Mouse (Mus musculus) adrenal gland, postnatal 10 days (tissue): ENCODE results near the gene Rad51b. TPM values are rescaled to one million over a fixed set of nuclear protein-coding genes. Genes with fewer than 3 reads are reported as not detected.

ENCODE experiments used
- DNase-seq: peaks from one replicate; pipeline ENCODE4 v3.0.0; 2021; ENCODE audit warnings: mixed read lengths
- total RNA-seq, 2 experiments: library from RNA; stranded (reverse); gene quantifications; 2 replicates each; pipeline ENCODE4 v1.2.3; 2021

The Rad51b gene
- total RNA-seq, 2 experiments from 2014 or later: 1.6 to 3.0 TPM

- DNase-seq: no peak
These were observed 195.5 kb downstream of the Rad51b start for GRCm38 (mm10) chr12:79492613-79493012.

DNA sequence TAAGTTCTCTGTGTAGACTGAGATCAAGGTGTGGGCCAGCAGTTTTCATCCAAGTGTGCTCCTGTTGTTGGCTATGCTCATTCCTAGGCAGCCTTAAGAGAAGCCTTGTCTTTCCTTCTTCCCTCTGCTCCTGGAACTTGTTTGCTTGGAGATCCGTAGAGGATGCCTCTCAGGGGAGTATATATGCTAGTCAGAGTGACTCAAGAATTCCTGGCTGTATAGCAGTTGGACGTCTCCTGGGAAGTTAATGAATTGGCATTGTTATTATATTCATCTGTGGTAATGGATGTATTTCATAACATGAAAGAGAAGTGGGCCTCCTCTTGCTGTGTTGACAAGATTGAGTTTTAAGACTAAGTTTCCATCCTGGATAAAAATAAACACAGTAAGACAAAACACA lies 196.4 kb downstream of the Rad51b start:
- no peak for DNase-seq

DNA sequence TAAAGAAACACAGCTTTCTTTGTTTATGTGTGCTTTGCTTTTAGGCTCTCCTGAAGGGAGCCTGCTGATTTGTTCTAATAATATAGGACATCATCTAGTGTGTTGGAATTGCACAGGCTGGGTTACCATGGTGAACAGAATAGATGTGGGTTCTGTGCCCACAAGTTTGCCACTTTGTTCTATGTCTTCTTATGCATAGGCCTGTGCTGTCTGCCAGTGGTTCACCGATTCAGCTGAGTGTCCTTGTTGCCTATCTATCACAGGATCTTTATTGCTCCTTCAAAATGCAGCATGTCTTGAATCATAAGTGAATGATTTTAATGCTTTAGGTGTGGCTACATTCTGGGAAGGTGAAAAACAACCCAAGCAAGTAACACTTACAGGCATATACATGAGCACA lies 201.2 kb downstream of the Rad51b start:
- no peak for DNase-seq

DNA sequence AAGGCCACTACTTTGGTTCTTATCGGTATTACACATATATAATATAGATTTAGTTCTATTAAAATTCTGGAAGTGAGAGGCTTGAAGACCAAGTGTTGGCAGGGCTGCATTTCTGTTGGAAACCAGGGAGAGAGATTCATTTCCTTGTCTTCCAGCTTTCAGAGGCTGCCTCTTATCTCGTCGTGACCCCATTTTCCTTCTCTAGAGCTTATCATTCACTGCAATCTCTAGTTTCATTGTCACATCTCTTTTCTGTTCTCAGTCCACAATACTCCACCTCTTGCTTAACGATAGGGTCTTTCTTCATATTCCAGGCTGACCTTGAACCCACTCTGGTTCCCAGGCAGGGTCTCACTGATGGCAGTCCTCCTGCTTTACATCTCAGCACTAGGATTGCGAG lies 202.7 kb downstream of the Rad51b start:
- no peak for DNase-seq

DNA sequence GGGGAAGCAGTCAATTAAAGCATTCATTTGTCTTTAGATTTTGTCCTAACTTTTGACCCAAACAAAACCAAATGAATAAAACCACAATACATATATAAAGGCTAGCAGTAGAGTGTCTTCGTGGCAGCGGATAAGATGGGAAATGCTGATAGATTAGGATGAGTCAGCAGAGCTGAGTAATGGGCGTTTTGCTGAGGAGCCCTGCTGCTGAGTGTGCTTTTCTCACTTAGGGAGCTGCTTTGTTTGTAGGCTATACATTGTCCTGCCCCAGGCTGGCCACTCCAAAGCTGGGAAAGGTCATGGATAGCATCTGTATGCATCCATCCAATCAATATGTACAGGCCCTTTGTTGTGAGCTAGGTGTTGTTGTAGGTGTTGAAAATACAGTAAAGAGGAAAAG lies 204.8 kb downstream of the Rad51b start:
- no peak for DNase-seq

DNA sequence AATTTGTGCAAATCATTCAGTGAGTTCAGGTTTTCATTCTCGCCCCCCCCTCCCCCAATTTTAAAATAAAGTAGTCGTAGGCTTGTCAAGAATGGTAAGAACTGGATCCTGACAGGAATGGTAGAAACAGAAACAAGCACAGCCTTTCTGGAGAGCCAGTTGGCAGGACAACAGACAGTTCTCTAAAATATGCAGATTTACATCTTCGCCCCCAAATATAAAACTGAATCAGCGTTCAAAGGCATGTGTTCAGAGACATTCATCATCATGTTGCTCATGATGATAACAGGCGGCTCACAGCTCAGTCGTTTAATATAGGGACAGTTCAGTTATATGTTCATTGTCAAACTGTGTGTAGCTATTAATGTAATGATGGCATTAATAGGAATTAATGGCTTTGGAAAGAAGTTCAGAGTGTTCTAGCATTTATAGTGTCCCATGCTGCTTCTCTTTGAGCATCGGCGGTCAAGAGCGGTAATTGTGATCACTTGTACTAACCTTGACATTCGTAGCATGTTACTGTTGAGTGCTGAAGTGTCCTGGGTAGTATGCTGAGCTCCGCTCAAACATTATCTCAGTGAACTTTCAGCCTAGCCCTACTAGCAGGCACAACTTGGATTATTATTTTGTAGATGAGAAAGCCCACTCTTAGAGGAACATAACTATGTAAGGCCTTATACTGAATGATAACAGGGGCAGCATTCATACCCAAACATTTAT lies 205.9 kb downstream of the Rad51b start:
- DNase-seq: no peak

DNA sequence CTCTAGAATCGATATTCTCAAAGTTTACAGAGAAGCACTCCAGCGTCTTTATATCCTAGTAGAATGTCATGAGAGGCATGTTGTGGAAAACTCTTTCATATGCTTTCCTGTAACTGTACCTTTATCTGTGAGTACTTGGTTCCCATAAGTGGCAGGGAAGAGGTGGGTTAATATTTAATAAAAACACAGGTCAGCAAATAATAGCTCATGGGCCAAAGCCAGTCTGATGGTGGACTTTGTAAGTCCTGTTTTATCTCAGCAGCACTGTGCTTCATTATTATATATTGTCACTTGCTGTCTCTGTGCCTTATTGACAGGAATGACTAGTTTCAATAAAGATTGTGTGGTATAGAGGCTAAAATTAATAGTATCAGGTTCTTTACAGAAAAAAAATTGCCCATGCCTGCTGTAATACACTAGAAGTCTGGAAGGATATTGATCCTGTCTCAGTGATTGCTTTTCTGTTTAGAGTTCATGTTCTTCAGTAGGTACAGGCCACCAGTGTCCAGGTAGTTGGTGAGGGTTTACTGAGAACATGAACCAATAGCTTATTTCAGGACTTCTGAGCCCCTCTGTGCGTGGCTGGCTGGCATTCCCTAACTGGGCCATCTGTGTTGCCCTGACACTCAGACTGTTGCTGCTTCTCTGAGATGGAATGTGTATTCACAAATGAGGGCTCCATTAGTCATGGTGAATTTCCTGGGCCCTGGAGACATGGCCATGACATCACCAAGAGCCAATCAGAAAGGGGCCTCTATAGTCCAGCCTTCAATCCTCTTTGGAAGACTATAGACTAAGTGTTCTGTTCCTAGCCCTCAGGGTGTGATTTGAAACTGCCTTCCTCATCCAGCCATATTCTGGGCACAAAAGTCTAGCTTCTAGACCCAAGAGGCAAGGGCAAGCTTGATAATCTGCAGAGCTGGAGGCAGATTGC lies 206.8 kb downstream of the Rad51b start:
- DNase-seq: no peak

DNA sequence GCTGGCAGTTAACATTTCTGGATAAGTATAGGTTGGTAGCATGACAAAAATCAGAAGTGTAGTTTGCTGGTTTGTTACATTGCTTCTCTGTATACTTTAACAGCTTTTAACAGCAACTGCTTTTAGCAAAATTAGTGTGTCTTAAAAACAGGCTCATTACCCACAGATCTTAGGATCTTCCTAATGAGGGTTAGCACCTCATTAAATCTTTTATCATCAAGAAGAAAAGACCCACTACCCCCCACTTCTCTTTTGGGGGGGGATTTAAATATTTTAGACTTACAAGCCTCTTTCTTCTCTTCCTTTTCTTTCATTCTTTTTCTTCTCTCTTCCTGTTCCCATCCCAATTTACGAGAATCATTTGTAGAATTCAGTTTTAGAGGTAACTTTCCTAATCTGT lies 207.6 kb downstream of the Rad51b start:
- DNase-seq: no peak

DNA sequence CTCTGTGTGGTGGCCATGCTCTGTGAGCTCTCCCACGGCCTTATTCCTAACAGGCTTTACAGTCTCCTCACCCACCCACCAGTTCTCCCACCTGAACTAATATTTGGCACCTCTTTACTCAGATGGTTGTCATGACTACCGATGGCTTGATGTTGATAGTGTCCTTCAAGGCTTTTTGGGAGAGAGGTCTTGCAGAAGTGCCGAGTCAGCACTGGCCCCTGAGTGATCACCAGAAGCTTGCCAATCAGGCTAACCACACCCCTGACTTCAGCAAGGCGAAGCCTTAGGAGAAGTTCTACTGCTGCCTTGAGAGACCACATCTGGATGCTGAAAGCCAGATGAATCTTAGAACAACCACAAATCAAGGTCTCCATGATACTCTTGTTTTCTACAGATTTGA lies 209.3 kb downstream of the Rad51b start:
- no peak for DNase-seq

DNA sequence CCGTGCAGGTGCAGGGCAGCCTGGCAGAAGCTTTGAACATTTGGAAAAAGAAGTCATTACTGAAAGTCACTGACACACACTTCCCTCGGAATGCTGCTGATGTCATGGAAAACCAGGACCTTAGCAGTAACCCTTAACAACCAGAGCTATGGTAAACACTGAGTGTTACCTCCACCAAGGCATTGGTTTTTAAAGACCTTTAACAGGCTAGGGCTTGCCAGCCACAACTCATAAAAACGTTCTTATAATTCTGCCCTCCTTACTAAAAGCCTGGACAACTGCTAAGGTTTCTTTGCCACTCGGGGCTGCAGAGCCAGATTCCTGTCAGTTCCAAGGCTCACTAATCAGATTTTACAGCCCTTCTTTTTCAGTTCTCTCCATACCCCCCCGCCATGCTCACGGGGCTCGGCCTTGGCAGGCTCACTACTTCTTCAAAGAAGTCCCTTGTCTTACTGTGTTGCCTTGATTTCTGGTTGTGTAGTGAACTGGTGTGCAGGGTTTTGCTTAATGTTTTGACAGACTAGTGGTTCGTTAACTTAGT lies 210.1 kb downstream of the Rad51b start:
- peak; percentile 61 for DNase-seq

DNA sequence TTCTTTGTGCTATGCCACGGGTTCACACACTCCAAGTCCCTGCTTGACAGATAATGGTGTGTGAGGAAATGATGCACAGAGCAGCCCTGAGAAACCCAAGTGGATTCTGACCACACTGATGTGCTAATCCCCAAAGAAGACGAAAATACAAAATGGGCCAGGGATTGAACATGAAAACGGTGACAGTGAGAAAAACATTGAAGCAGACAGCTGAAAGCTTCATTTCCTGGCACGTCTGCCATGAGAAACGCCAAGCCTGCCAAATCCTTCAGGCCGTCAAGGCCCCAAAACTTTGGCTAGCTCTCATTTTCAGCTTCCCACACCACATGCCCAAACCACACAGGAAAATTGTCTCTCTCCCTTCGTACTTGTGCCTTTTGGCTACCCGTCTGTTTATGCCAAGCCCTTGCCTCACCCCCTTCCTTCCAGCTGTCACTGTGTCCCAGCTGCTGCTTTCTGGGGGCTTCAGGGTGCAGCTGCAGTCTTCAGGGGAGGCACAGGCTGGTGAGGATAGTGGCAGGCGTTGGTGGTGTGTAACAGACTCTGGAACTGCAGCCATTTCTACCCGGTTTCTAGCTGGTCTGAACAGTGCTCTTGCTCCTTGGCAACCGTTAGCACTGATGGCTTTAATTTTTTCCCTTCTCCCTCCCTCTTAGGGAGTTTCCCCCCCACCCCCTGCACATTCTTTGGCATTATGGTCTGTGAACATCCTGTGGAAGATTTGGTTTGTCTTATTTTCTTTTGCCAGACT lies 214.5 kb downstream of the Rad51b start:
- peak; percentile 53 for DNase-seq

GRCm38 (mm10) chr12:79512205-79512886 lies 215.3 kb downstream of the Rad51b start:
- no peak for DNase-seq

DNA sequence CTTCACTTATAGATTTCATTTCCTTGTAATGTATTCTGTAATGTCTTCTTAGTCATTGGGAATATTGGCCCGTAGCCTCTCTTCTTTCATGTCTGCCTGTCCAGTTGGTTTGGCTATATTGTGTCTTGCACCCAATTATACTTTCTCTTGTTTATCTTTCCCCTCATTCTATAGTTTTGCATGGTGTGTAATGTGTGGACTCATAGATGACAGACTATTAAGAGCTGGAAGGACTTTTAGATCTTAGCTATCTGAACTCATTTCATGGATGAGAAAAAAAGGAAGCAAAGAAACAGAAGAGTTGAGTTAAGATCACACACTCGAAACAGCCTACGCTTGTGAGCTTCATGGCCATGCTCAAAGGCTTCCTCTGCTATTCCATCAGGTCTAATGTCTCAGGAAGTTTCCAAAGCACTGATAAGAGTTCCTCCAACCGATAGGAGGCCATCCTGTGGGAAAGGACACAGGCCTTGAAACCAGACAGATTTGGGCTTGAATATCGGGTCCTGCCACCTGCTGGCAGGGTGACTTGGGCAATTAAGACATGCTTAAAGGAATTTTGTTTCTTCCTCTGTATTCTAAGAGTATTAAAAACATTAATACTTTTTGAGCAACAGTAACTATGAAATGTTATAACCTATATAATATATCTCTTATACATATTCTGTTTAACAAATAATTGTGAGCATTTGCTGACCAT lies 216.1 kb downstream of the Rad51b start:
- DNase-seq: no peak

DNA sequence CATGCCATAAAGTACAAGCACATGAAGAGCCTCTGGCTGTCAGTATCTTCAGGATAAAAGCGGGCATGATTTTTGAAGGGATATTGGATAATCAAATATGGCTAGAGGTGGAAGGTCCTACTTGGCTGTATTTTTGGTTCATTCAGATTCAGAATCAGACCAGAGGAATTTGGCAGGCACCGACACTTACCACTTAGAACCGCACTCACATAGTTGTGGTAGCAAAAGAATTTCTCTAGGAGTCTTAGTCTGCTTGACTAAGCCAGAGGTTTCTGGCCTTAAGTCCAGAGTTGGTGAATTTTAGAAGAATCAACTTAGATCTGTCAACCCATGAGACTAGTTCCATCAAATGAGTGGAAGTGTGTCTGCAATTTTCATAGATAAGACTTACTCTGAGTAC lies 217.6 kb downstream of the Rad51b start:
- DNase-seq: no peak

DNA sequence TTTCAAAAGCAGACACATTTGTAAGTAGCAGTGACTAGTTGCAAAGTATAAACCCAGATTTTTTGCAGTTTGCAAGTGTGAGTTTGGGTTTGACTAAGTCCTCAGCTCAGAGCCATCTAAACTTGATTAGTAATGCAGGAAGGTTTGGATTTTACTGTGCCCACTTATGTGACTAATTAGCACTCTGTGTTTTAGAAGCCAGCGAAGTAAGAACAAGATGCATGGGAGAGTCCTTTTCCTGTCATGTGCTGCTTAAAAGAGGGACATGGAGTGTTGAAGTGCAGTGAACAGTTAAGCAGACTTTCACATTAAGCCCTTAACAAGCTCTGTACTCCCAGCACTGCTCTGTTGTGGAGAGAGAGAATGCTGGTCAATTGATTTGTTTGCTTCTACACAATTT lies 225.3 kb downstream of the Rad51b start:
- DNase-seq: no peak

- no peak for DNase-seq
These were observed 228.1 kb downstream of the Rad51b start for GRCm38 (mm10) chr12:79524941-79525871.

DNA sequence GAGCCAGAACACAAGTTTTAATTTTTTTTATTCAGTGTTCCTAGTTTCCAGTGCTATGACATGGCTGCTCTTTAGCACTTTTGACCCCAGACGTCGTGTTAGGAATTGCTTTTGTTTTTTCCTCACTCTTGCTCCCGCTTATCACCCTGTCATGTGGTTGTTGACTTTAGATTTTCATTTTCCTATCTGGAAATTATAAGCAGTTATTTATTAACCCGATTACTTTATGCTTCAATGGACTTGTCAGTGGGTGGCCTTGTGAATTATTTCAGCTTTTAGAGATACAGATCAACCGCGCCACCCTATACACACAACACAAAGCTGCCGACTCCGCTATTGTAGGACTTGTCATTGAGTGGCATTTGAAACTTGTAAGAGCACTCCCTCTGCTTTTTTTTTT lies 228.8 kb downstream of the Rad51b start:
- no peak for DNase-seq

- no peak for DNase-seq
These were observed 230.1 kb downstream of the Rad51b start for GRCm38 (mm10) chr12:79527222-79527621.

DNA sequence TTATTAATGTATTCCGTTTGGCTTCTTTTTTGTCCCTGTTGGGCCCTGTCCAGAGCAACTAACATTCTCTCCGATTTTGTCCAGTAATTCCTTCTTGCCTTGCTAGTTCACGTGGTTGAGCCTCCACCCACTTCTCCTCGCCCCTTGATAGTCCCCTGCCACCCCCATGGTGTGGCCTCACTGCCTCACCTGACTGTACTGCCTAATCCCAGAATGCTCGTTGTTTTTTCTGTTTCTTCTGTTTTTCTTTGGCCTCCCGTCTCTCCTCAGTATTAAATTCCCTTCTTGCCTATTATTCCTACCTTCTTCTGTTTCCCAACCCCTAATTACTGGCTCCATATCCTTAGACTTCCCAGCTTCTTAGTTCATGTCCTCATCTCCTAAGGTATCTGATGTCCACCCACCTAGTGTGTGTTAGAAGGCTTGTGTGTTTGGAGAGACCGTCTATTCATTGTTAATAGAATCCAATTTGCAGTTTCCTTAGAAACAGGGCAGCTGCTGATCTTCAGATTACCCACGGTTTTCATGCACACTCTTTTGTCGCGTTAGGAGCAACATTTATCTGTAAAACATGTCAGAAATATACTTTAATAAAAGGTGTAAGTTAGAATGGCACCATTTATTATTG lies 233.3 kb downstream of the Rad51b start:
- DNase-seq: no peak
